Mouse (Mus musculus) CH12F3 (cell line): Measurements from ENCODE around the gene Rasgrf1.

ENCODE experiments used
- in situ Hi-C: fragments of 300-500 bp; cut with MboI; formaldehyde crosslinking; loops from 2 replicates; pipeline ENCODE4 v1.14.3; 2020; ENCODE audit warnings: low sequenced_read_pairs

Rasgrf1 gene

DNA sequence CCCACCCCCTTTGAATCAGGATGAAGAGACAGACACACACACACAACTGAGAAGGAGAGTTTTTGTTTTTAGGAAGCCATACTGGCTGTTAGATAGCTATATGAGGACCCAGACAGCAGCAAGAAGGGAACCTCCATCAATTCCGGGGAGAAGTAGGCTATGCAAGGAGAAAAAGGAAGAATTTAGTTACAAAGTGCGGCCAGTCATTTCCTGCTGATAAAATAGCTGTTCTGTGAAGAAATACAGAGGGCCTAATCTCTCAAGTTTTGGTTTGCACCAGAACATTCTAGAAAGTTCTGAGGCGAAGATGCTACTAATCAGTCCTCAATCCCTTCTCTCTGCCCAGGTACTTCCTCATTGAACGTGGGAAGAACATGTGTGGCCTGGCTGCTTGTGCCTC, 165.6 kb downstream of the Rasgrf1 start:
- in situ Hi-C loops = loop anchor here (10.0 kb wide), 1 partner anchor 241 kb away; no protein-coding TSS in a partner anchor

DNA sequence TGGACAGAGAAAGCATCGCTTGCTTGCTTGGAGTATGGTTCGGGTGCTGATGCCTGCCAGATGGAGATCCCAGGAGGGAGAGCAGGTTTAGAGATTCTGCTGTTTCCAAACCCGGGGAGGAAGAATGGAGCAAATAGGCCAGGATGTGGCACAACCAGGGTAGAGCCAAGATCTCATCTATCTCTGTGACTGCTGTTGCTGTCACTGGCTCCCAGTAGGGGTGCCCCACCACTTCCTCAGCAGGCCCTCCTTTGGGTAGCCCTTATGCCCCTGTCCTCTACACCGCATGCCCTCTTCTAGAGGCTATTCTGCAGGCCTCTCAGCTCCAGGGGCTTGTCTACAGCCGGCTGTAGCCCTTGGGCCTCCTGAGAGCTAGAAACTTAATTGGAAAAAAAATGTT, 166.4 kb downstream of the Rasgrf1 start:
- in situ Hi-C loops = loop anchor here (10.0 kb wide), 1 partner anchor 241 kb away; no protein-coding TSS in a partner anchor
